Comparison of ENCODE assay signal across 8 mouse cellular contexts in genomic region chr9:107338172-107338883, GRCm38 (mm10). TPM values are rescaled to one million over a fixed set of nuclear protein-coding genes. Genes with fewer than 3 reads are reported as not detected.
DNase-seq lines count a peak whose midpoint lies in the region; ATAC-seq and TF ChIP-seq lines count a peak whose summit lies in the region.

Gene Hemk1, minus strand, starts transcription at chr9:107338350.

- no peaks in the 10 kb centered on the region for H3K36me3 ChIP-seq in hindbrain, embryonic 16.5 days (ENCODE audit: control insufficient read depth, insufficient read depth, low read length)
- H3K36me3 ChIP-seq in macrophage (ENCODE audit: inconsistent target) = no peaks in the 10 kb centered on the region

- no peaks in the 10 kb centered on the region for H3K27me3 ChIP-seq in hindbrain, embryonic 16.5 days (replicated peaks; ENCODE audit: control insufficient read depth, insufficient read depth, low read length)

- intact Hi-C loops in gastrocnemius, adult 2 months (cut with DNase I) = loop anchor here (5.0 kb wide), 2 partner anchors 106 to 446 kb away; partner anchors contain the start of genes Dock3 and Manf

- ATAC-seq in activated CD4-positive, CD25-positive, alpha-beta regulatory T cell, adult 4 months = no peak
- ATAC-seq in hindbrain, embryonic 16.5 days = peak; percentile 77

- no peak for TF ChIP-seq CTCF in gastrocnemius, adult 2 months (IDR thresholded peaks at IDR 0.05)

- DNase-seq in cerebellum, postnatal 36 days = peak; percentile 79 to 83
- DNase-seq in gastrocnemius, adult 2 months = peak; percentile 86
- peak; percentile 78 to 80 for DNase-seq in left cerebral cortex, adult 18-20 months (ENCODE audit: low spot score in 2 of 2)
- DNase-seq in retina, postnatal 7 days (ENCODE audit: low read depth, low spot score) = peak; percentile 62
- DNase-seq in urinary bladder, adult 2 months (ENCODE audit: low spot score) = peak; percentile 61

- no peaks in the 10 kb centered on the region for H3K9me3 ChIP-seq in hindbrain, embryonic 16.5 days (ENCODE audit: control insufficient read depth, low read length)

- peaks cover 29% of the 10 kb centered on the region for H3K4me1 ChIP-seq in hindbrain, embryonic 16.5 days (ENCODE audit: control insufficient read depth, insufficient read depth, low read depth, low read length)

- peak within 1 kb of the TSS; percentile 80 for H3K9ac ChIP-seq in hindbrain, embryonic 16.5 days (ENCODE audit: low read depth, low read length)

- H3K4me3 ChIP-seq in gastrocnemius, adult 2 months = peak within 1 kb of the TSS; percentile 84
- H3K4me3 ChIP-seq in hindbrain, embryonic 16.5 days (ENCODE audit: low read length) = peak within 1 kb of the TSS; percentile 63
- H3K4me3 ChIP-seq in macrophage (ENCODE audit: inconsistent target) = peak within 1 kb of the TSS; percentile 75

- no peaks in the 10 kb centered on the region for H3K79me2 ChIP-seq in macrophage (ENCODE audit: inconsistent target)

- peak within 1 kb of the TSS; percentile 90 for H3K27ac ChIP-seq in gastrocnemius, adult 2 months
- H3K27ac ChIP-seq in hindbrain, embryonic 16.5 days (ENCODE audit: low read depth, low read length) = peak within 1 kb of the TSS; percentile 73
- H3K27ac ChIP-seq in macrophage = peak within 1 kb of the TSS; percentile 38

- H3K4me2 ChIP-seq in hindbrain, embryonic 16.5 days (ENCODE audit: low read length) = peak within 1 kb of the TSS; percentile 92

- 5% methylated on average over 30 of the region's 30 CpGs for WGBS in hindbrain, embryonic 16.5 days
- 5% methylated on average over 29 of the region's 30 CpGs for WGBS in macrophage (ENCODE audit: missing documents)

RNA-seq across cellular contexts. Expression of gene Hemk1, which starts in this region (rescaled TPM):
- polyA plus RNA-seq in activated CD4-positive, CD25-positive, alpha-beta regulatory T cell, adult 4 months (2017; shearing (Covaris generic)) = 10 to 100 TPM; 25.4 to 27.3 TPM
- 10 to 100 TPM; 11.6 to 14.4 TPM for total RNA-seq in gastrocnemius, adult 2 months (2021)
- polyA plus RNA-seq in hindbrain, embryonic 16.5 days (2015; fragmentation: Nextera tagmentation; extraction: Ambion mirVana) = 17.5 and 18.7 TPM in 2 replicates
- total RNA-seq in left cerebral cortex, adult 18-20 months (2021) = 10 to 100 TPM; 14.7 to 16.8 TPM
- total RNA-seq in macrophage (2018; cell fraction: chromatin; rRNA removed) = 10 to 100 TPM in 24 of 26 experiments, 1 to 10 TPM in 2; 6.0 to 65.1 (median 40.9) TPM
- total RNA-seq in macrophage (2018; cell fraction: cytosol; rRNA removed) = 1 to 10 TPM; 2.9 to 8.1 (median 4.8) TPM
- 10 to 100 TPM in 25 of 26 experiments, 1 to 10 TPM in 1; 6.5 to 52.6 (median 27.1) TPM for total RNA-seq in macrophage (2018; cell fraction: nucleus; rRNA removed)
- 2.6 to 5.5 TPM (median 5.2 TPM) in 3 replicates for polyA plus RNA-seq in macrophage (2018)
- 19.7 and 20.0 TPM in 2 replicates for polyA plus RNA-seq in urinary bladder, adult 2 months (2012; rRNA removed)

Comparison
In these comparisons a context has a peak if more than half of its experiments do, and no peak if none do; other contexts are left out.
1. H3K27ac ChIP-seq: peak in every context shown above with its lines; median percentile 90 in gastrocnemius, adult 2 months; 73 in hindbrain, embryonic 16.5 days; 38 in macrophage.